Mouse (Mus musculus): ENCODE measurements around the gene Zfyve21. TPM values are rescaled to one million over a fixed set of nuclear protein-coding genes. Genes with fewer than 3 reads are reported as not detected.

Gene Zfyve21
- polyA plus RNA-seq, 1 experiment from 2014 or later, result 67.3 TPM

- Histone ChIP-seq H3K27me3 (ENCODE audit: control insufficient read depth, insufficient read depth, low read length) (no peaks in the 10 kb centered on the region), H3K9ac (ENCODE audit: low read length) (no peak overlapping the region), H3K36me3 (ENCODE audit: control insufficient read depth, insufficient read depth, low read length) (peaks cover 18% of the 10 kb centered on the region), H3K4me2 (ENCODE audit: low read depth) (no peak overlapping the region), H3K4me3 (ENCODE audit: low read depth, low read length) (no peak overlapping the region), H3K9me3 (ENCODE audit: control insufficient read depth, low read length) (no peaks in the 10 kb centered on the region), H3K27ac (ENCODE audit: low read depth, low read length) (no peak overlapping the region), H3K4me1 (ENCODE audit: control insufficient read depth, insufficient read depth, low read length) (no peaks in the 10 kb centered on the region)
- DNase-seq (ENCODE audit: low spot score) (no peak), ATAC-seq (ENCODE audit: insufficient read depth, low FRiP score, low TSS enrichment) (no peak)
- 96% methylated on average over 18 of the region's 18 CpGs for WGBS
These were observed 19.3 kb upstream of the Zfyve21 start for GRCm38 (mm10) chr12:111794526-111795179.

GRCm38 (mm10) chr12:111795180-111795895, 18.6 kb upstream of the Zfyve21 start:
- Histone ChIP-seq H3K4me1 (ENCODE audit: control insufficient read depth, insufficient read depth, low read length) (no peaks in the 10 kb centered on the region), H3K9ac (ENCODE audit: low read length) (no peak overlapping the region), H3K27ac (ENCODE audit: low read depth, low read length) (no peak overlapping the region), H3K4me3 (ENCODE audit: low read depth, low read length) (no peak overlapping the region), H3K36me3 (ENCODE audit: control insufficient read depth, insufficient read depth, low read length) (peaks cover 12% of the 10 kb centered on the region), H3K9me3 (ENCODE audit: control insufficient read depth, low read length) (no peaks in the 10 kb centered on the region), H3K4me2 (ENCODE audit: low read depth) (no peak overlapping the region), H3K27me3 (ENCODE audit: control insufficient read depth, insufficient read depth, low read length) (no peaks in the 10 kb centered on the region)
- no peak for ATAC-seq (ENCODE audit: insufficient read depth, low FRiP score, low TSS enrichment)
- DNase-seq (ENCODE audit: low spot score), result no peak
- 91% methylated on average over 28 of the region's 28 CpGs for WGBS

GRCm38 (mm10) chr12:111797251-111797650, 16.7 kb upstream of the Zfyve21 start:
- DNase-seq (ENCODE audit: low spot score), result no peak
- no peak for ATAC-seq (ENCODE audit: insufficient read depth, low FRiP score, low TSS enrichment)
- no peaks in the 10 kb centered on the region for H3K9me3 ChIP-seq (ENCODE audit: control insufficient read depth, low read length)
- H3K36me3 ChIP-seq (ENCODE audit: control insufficient read depth, insufficient read depth, low read length), result peaks cover 16% of the 10 kb centered on the region
- no peak overlapping the region for H3K9ac ChIP-seq (ENCODE audit: low read length)
- WGBS, result 90% methylated on average over 8 of the region's 8 CpGs
- H3K27me3 ChIP-seq (ENCODE audit: control insufficient read depth, insufficient read depth, low read length), result no peaks in the 10 kb centered on the region
- no peak overlapping the region for H3K27ac ChIP-seq (ENCODE audit: low read depth, low read length)
- no peaks in the 10 kb centered on the region for H3K4me1 ChIP-seq (ENCODE audit: control insufficient read depth, insufficient read depth, low read length)
- H3K4me2 ChIP-seq (ENCODE audit: low read depth), result no peak overlapping the region
- no peak overlapping the region for H3K4me3 ChIP-seq (ENCODE audit: low read depth, low read length)

DNA sequence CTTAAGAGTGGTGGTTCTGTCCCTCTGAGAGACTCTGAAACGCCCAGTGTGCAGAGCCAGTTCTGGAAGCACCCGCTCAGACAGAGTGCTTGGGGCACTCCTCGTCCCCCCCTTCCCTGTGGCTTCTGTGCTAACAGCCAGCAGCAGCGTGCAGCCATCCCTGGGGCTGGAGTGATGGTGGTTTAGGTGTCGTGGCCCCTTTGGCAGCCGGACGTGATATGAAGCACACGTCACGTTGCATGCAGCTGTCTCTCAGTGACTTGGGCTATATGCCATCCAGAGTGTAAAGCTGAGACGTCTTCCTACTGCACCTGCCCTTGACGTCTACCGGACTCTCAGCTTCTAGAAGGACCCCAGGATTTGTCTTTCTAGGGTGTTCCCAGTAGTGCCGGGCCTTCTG, 15.5 kb upstream of the Zfyve21 start:
- H3K4me2 ChIP-seq (ENCODE audit: low read depth), result no peak overlapping the region
- no peak overlapping the region for H3K4me3 ChIP-seq (ENCODE audit: low read depth, low read length)
- WGBS, result 93% methylated on average over 13 of the region's 13 CpGs
- H3K4me1 ChIP-seq (ENCODE audit: control insufficient read depth, insufficient read depth, low read length), result no peaks in the 10 kb centered on the region
- no peaks in the 10 kb centered on the region for H3K27me3 ChIP-seq (ENCODE audit: control insufficient read depth, insufficient read depth, low read length)
- no peak for ATAC-seq (ENCODE audit: insufficient read depth, low FRiP score, low TSS enrichment)
- H3K9ac ChIP-seq (ENCODE audit: low read length), result no peak overlapping the region
- H3K27ac ChIP-seq (ENCODE audit: low read depth, low read length), result no peak overlapping the region
- no peak for DNase-seq (ENCODE audit: low spot score)
- H3K9me3 ChIP-seq (ENCODE audit: control insufficient read depth, low read length), result no peaks in the 10 kb centered on the region
- peaks cover 14% of the 10 kb centered on the region for H3K36me3 ChIP-seq (ENCODE audit: control insufficient read depth, insufficient read depth, low read length)

DNA sequence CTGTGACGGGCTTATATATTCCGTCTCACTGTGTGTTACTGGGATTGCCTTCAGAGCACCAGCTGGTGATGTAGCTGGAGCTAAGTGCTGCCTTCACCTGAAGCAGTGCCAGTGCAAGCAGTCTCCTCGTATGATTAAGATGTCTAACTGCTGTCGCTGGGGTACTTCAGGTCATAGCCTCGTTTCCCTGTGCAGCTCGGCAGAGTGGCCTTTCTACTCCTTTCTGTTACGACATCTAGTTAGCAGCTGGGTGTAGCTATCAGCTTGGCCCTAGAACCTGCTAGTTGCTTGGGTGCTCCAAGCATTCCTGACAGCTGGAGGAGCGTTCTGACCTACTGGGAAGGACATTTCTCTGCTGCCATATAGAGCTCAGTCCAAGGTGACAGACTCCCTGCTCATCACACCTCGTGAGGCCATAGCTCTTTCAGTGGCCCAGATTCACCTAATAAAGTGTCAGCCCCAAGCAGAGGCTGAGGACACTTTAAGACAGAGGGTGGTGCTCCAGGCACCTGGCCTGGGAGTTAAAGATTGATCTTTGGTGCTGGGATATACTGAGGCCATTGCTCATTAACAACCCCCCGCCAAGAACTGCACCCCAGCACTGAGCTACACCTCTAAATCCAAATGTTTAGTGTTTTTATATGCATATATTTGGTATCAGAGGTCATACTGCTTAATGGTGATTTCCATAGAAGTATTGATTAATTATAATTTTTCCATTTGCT, 13.3 kb upstream of the Zfyve21 start:
- no peak for ATAC-seq (ENCODE audit: insufficient read depth, low FRiP score, low TSS enrichment)
- 88% methylated on average over 10 of the region's 10 CpGs for WGBS

GRCm38 (mm10) chr12:111803538-111803937, 10.4 kb upstream of the Zfyve21 start:
- no peak overlapping the region for H3K27ac ChIP-seq (ENCODE audit: low read depth, low read length)
- no peak overlapping the region for H3K9ac ChIP-seq (ENCODE audit: low read length)
- H3K27me3 ChIP-seq (ENCODE audit: control insufficient read depth, insufficient read depth, low read length), result no peaks in the 10 kb centered on the region
- H3K4me2 ChIP-seq (ENCODE audit: low read depth), result no peak overlapping the region
- ATAC-seq (ENCODE audit: insufficient read depth, low FRiP score, low TSS enrichment) (no peak), DNase-seq (ENCODE audit: low spot score) (no peak)
- no peaks in the 10 kb centered on the region for H3K9me3 ChIP-seq (ENCODE audit: control insufficient read depth, low read length)
- H3K36me3 ChIP-seq (ENCODE audit: control insufficient read depth, insufficient read depth, low read length), result peaks cover 19% of the 10 kb centered on the region
- WGBS, result 92% methylated on average over 5 of the region's 5 CpGs
- H3K4me3 ChIP-seq (ENCODE audit: low read depth, low read length), result no peak overlapping the region
- H3K4me1 ChIP-seq (ENCODE audit: control insufficient read depth, insufficient read depth, low read length), result no peaks in the 10 kb centered on the region

More for the DNA sequence above, 13.3 kb upstream of the Zfyve21 start:
- Histone ChIP-seq H3K4me3 (ENCODE audit: low read depth, low read length) (no peak overlapping the region), H3K4me1 (ENCODE audit: control insufficient read depth, insufficient read depth, low read length) (no peaks in the 10 kb centered on the region), H3K27me3 (ENCODE audit: control insufficient read depth, insufficient read depth, low read length) (no peaks in the 10 kb centered on the region), H3K27ac (ENCODE audit: low read depth, low read length) (no peak overlapping the region), H3K36me3 (ENCODE audit: control insufficient read depth, insufficient read depth, low read length) (peaks cover 18% of the 10 kb centered on the region), H3K9me3 (ENCODE audit: control insufficient read depth, low read length) (no peaks in the 10 kb centered on the region), H3K9ac (ENCODE audit: low read length) (no peak overlapping the region), H3K4me2 (ENCODE audit: low read depth) (no peak overlapping the region)
- DNase-seq (ENCODE audit: low spot score), result no peak

DNA sequence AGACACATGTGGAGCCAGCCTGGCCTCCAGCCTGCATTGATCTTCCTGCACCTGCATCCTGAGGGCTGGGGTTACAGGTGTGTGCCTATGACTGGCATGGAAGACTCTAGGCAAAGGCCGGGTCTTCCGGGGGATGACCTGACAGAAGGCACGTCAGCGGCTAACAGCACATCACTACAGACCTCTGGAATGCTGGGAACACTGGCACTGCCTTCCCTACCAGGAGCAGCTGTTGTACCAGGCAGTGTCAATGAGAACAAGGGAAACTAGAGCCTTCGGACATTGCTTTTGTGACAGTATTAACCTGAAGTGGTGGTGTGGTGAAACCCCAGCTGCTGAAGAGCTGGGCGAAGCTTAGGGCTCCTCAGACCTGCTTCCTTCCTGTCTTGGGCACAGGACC, 5.2 kb upstream of the Zfyve21 start:
- Histone ChIP-seq H3K4me2 (ENCODE audit: low read depth) (no peak overlapping the region), H3K4me1 (ENCODE audit: control insufficient read depth, insufficient read depth, low read length) (peaks cover 13% of the 10 kb centered on the region), H3K4me3 (ENCODE audit: low read depth, low read length) (no peak overlapping the region), H3K9me3 (ENCODE audit: control insufficient read depth, low read length) (no peaks in the 10 kb centered on the region), H3K27ac (ENCODE audit: low read depth, low read length) (no peak overlapping the region), H3K27me3 (ENCODE audit: control insufficient read depth, insufficient read depth, low read length) (no peaks in the 10 kb centered on the region), H3K9ac (ENCODE audit: low read length) (no peak overlapping the region), H3K36me3 (ENCODE audit: control insufficient read depth, insufficient read depth, low read length) (peaks cover 11% of the 10 kb centered on the region)
- ATAC-seq (ENCODE audit: insufficient read depth, low FRiP score, low TSS enrichment) (no peak), DNase-seq (ENCODE audit: low spot score) (no peak)
- WGBS, result 87% methylated on average over 6 of the region's 6 CpGs

DNA sequence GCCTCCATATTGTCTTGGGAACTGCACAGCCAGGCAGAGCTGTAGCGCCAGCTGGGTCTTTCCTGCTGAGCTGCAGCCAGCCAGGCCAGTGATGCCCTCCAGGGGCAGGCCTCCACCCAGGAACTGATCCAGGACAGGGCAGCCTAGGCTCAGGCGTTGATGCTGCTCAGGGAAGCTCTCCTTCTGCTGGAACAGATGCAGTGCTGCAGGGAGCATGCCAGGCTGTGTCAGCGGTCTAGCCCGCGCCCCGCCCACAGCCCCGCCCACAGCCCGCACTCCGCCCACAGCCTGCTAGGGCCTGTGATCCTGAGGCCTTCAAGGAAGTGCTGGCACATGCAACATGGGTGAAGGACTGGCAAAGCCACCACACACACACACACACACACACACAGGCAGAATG, 4.2 kb upstream of the Zfyve21 start:
- Histone ChIP-seq H3K9ac (ENCODE audit: low read length) (peak overlapping the region; percentile 2; the same call in 1 of the 2 replicates), H3K36me3 (ENCODE audit: control insufficient read depth, insufficient read depth, low read length) (peaks cover 8% of the 10 kb centered on the region), H3K4me1 (ENCODE audit: control insufficient read depth, insufficient read depth, low read length) (peaks cover 14% of the 10 kb centered on the region), H3K4me2 (ENCODE audit: low read depth) (no peak overlapping the region), H3K9me3 (ENCODE audit: control insufficient read depth, low read length) (no peaks in the 10 kb centered on the region), H3K27ac (ENCODE audit: low read depth, low read length) (peak overlapping the region; percentile 36; the same call in 1 of the 2 replicates), H3K4me3 (ENCODE audit: low read depth, low read length) (no peak overlapping the region), H3K27me3 (ENCODE audit: control insufficient read depth, insufficient read depth, low read length) (no peaks in the 10 kb centered on the region)
- ATAC-seq (ENCODE audit: insufficient read depth, low FRiP score, low TSS enrichment) (0 out of 2 replicates have a peak, but pooled peaks have one; percentile 5), DNase-seq (ENCODE audit: low spot score) (peak; percentile 73)
- WGBS, result 5% methylated on average over 9 of the region's 9 CpGs
